Comparison of ENCODE assay signal across 8 mouse cellular contexts in genomic region chr13:29581762-29582700, GRCm38 (mm10).
DNase-seq lines count a peak whose midpoint lies in the region; ATAC-seq lines count a peak whose summit lies in the region.

No protein-coding gene starts in this region.

- no peak overlapping the region for H3K9ac ChIP-seq in limb, embryonic 12.5 days (replicated peaks)
- H3K9ac ChIP-seq in hindbrain, embryonic 12.5 days: no peak overlapping the region

- 0 out of 2 replicates have a peak overlapping the region, but pooled peaks have one; percentile 12 for H3K27ac ChIP-seq in limb, embryonic 12.5 days
- H3K27ac ChIP-seq in limb, embryonic 10.5 days: no peak overlapping the region
- no peak overlapping the region for H3K27ac ChIP-seq in hindbrain, embryonic 12.5 days

- H3K36me3 ChIP-seq in limb, embryonic 12.5 days: no peaks in the 10 kb centered on the region
- no peaks in the 10 kb centered on the region for H3K36me3 ChIP-seq in limb, embryonic 10.5 days
- no peaks in the 10 kb centered on the region for H3K36me3 ChIP-seq in hindbrain, embryonic 12.5 days

- ATAC-seq in cerebellum, adult (ENCODE audit: insufficient number of reproducible peaks, low FRiP score, low TSS enrichment): peak; percentile 46; the same call in 1 of the 2 replicates
- no peak for ATAC-seq in limb, embryonic 12.5 days (ENCODE audit: insufficient number of reproducible peaks, insufficient read depth, low FRiP score, low TSS enrichment, low read depth)
- ATAC-seq in hindbrain, embryonic 12.5 days (ENCODE audit: low FRiP score): peak; percentile 32; the same call in 1 of the 2 replicates

- H3K27me3 ChIP-seq in limb, embryonic 12.5 days: no peaks in the 10 kb centered on the region
- no peaks in the 10 kb centered on the region for H3K27me3 ChIP-seq in limb, embryonic 10.5 days (ENCODE audit: low read depth, poor library complexity, severe bottlenecking)
- no peaks in the 10 kb centered on the region for H3K27me3 ChIP-seq in hindbrain, embryonic 12.5 days

- no peak overlapping the region for H3K4me2 ChIP-seq in limb, embryonic 12.5 days
- H3K4me2 ChIP-seq in hindbrain, embryonic 12.5 days (replicated peaks): no peak overlapping the region

- no peak for DNase-seq in cerebellum, adult 8-10 months
- no peak for DNase-seq in limb, embryonic 10.5 days (ENCODE audit: low spot score)
- DNase-seq in ovary, adult 18-20 months (ENCODE audit: low spot score): peak; percentile 30
- DNase-seq in thymus, postnatal 14 days: no peak
- no peak for DNase-seq in urinary bladder, adult 18-20 months (ENCODE audit: low spot score in 2 of 2)

- 83% methylated on average over 9 of the region's 9 CpGs for WGBS in limb, embryonic 12.5 days
- WGBS in limb, embryonic 10.5 days: 93% methylated on average over 9 of the region's 9 CpGs
- WGBS in hindbrain, embryonic 12.5 days: 64% methylated on average over 9 of the region's 9 CpGs

- H3K9me3 ChIP-seq in limb, embryonic 12.5 days: no peaks in the 10 kb centered on the region
- no peaks in the 10 kb centered on the region for H3K9me3 ChIP-seq in limb, embryonic 10.5 days (replicated peaks)
- no peaks in the 10 kb centered on the region for H3K9me3 ChIP-seq in hindbrain, embryonic 12.5 days (replicated peaks)

- peaks cover 16% of the 10 kb centered on the region for H3K4me1 ChIP-seq in limb, embryonic 12.5 days (replicated peaks)
- H3K4me1 ChIP-seq in limb, embryonic 10.5 days: peaks cover 21% of the 10 kb centered on the region
- peaks cover 14% of the 10 kb centered on the region for H3K4me1 ChIP-seq in hindbrain, embryonic 12.5 days

- H3K4me3 ChIP-seq in limb, embryonic 12.5 days (replicated peaks): no peak overlapping the region
- no peak overlapping the region for H3K4me3 ChIP-seq in limb, embryonic 10.5 days
- H3K4me3 ChIP-seq in hindbrain, embryonic 12.5 days: no peak overlapping the region
